Mouse (Mus musculus): ENCODE measurements at regions not wholly inside any gene's neighbourhood (a gene's known extent, or its start where the extent isn't known, plus 50 kb on each side); places are given as distances from the start of the nearest gene placed in this dataset.

DNA sequence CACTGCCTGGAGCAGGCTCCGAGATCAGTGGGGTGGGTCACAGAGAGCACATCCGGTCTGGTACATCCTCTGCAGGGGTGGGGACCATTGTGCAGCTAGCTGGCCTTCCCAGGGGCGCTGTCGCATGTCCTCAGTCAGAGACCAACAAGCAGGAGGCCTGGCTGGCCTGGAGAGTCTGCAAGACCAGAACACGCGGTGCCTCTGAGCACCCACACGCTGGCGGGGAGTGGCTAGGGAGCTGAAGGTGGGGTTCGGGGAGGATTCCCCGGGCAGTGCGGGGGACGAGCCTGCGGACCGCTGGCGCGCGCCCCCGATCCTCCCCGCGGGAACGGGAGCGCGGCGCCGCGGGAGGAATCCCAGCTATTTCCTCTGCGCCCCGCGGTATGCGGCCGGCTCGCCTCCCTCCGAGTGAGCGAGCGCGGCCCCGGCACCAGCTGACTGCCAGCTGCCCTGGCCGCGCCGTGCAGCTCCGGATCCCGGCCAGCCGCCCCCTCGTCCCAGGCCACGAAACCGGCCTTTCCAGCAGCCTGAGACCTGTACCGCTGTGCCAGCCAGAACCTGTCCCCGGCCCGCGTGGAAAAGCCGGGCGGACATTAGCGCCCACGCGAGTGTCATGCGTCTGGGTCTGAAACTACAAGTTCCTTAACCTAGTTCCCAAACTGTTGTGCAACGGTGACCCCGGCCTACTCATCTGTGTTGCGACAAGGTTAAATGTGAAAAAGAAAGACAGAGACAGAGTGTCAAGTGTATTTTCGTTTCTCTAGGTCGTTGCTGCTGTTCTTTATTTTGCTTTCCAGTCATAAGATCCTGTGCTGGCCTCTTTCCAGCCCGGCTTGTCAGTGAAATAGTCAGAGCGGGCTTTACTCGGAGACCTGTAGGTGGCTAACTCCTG is 61.2 kb downstream of the Pkdcc start:
- Histone ChIP-seq H3K27ac (peak overlapping the region; percentile 92), H3K4me1 (peaks cover 34% of the 10 kb centered on the region), H3K4me2 (peak overlapping the region; percentile 79), H3K4me3 (peak overlapping the region; percentile 51), H3K9me3 (no peaks in the 10 kb centered on the region), H3K36me3 (no peaks in the 10 kb centered on the region), H3K27me3 (no peaks in the 10 kb centered on the region), H3K9ac (peak overlapping the region; percentile 46)
- peak; percentile 85 for ATAC-seq (ENCODE audit: borderline replicate concordance, extremely low read depth, low FRiP score, low TSS enrichment)
- 1% methylated on average over 63 of the region's 64 CpGs for WGBS

DNA sequence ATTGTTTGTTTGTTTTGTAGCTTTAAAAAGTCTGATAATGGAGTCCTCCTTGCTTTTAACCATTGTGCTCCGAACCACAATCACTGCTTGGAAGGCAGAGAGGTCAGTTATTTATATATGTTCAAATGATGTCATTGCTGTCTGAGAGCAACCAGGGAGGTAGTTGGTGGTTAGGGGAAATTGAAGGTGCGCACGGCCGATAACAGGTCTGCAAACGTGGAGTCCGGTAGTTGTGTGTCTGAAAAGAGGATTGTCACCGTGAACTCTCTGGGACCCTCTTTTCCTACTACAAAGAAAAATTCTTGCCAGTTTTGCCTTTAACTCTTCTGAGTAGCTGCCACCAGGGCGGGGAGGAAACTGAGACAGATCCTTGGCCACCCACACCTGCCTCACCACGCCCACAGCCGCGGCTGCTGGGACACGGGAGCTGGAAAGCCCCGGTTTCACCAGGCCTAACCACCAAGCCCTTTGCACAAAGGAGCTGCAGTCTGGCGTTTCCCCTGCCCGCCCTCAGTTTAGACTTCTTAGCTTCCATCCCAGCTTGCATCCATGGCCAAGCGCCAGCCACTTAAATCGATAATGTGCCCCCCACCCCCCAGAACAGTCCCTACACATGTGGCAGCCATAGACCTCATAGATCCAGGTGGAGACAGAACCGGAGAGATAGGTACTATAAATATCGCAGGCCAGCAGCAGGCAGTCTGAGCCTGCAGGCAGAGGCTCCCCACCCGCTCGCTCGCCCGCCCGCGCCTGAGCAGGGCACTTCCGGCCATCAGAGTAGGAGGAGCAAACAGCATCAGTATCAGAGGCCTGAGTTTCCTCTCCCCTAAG is 62.2 kb downstream of the Pkdcc start:
- no peaks in the 10 kb centered on the region for H3K27me3 ChIP-seq
- H3K36me3 ChIP-seq, result no peaks in the 10 kb centered on the region
- peaks cover 34% of the 10 kb centered on the region for H3K4me1 ChIP-seq
- no peaks in the 10 kb centered on the region for H3K9me3 ChIP-seq
- H3K27ac ChIP-seq, result peak overlapping the region; percentile 92
- peak; percentile 44; the same call in 1 of the 2 replicates for ATAC-seq (ENCODE audit: borderline replicate concordance, extremely low read depth, low FRiP score, low TSS enrichment)
- 17% methylated on average over 26 of the region's 26 CpGs for WGBS
- H3K4me2 ChIP-seq, result peak overlapping the region; percentile 79
- peak overlapping the region; percentile 19; the same call in 1 of the 2 replicates for H3K4me3 ChIP-seq
- peak overlapping the region; percentile 38 for H3K9ac ChIP-seq

DNA sequence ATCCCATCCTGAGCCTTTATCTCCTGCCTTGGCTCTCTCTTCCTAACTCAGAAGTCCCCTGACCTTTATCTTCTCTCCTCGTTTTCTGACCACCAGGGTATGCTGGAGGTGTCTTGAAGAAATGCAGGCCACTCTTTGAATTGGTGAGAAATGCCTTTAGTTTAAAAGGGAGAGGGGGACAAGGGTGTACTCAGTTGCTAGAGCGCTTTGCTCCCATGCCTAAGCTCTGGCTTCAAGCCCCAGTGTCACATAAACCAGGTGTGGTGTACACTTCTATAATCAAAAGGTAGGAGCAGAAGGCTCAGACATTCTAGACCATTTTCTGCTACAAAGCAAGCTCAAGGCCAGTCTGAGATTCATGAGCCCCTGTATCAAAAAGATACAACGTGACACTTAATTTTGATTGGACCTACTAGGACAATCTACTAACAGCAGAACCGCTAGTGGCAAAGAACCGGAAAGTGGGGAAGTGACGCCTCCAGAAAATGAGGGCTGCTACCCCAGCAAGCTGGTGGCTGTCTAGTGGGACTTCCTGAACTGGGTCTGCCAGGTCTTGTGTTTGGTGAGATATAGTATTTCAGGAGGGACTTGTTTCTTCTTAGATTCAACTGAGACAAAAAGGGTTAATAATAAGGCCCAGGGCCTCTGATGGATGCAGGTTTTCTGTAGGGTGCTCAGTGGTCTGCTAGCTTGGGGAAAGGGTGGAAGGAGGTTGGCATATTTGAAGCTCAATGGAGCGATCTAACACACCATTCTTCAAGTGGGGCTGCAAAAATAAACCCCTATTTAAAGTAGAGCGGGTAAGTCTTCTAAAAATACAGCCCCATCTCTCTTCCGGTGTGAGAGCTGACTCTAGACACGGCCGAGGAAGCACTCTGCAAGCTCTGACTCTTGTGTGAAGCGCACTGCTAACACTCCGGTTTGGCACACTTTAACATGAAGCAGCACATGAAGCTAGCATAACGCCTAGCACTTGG is 63.1 kb downstream of the Pkdcc start:
- WGBS, result 70% methylated on average over 14 of the region's 14 CpGs
- Histone ChIP-seq H3K4me3 (no peak overlapping the region; the same call in 1 of the 2 replicates), H3K9ac (no peak overlapping the region), H3K36me3 (no peaks in the 10 kb centered on the region), H3K4me2 (peak overlapping the region; percentile 79), H3K9me3 (no peaks in the 10 kb centered on the region), H3K27me3 (no peaks in the 10 kb centered on the region), H3K27ac (0 out of 2 replicates have a peak overlapping the region, but pooled peaks have one; percentile 25), H3K4me1 (peaks cover 34% of the 10 kb centered on the region)
- no peak for ATAC-seq (ENCODE audit: borderline replicate concordance, extremely low read depth, low FRiP score, low TSS enrichment)

DNA sequence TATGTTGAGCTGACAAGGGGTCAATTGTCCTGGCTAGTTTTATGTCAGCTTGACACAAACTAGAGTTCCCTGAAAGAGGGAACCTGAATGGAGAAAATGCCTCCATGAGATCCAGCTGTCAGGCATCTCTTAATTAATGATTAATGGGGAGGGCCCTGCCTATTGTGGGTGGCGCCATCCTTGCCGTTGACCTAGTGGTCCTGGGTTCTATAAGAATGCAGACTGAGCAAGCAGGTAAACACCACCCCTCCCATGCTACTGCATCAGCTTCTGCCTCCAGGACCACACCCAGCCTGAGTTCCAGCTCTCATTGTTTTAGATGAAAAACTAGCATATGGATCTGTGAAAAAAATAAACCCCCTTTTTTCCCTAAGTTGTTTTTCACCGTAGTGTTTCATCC is 67.4 kb upstream of the Eml4 start:
- Histone ChIP-seq H3K36me3 (no peaks in the 10 kb centered on the region), H3K4me2 (no peak overlapping the region), H3K9me3 (no peaks in the 10 kb centered on the region), H3K27me3 (no peaks in the 10 kb centered on the region; the same call in 1 of the 2 replicates), H3K27ac (no peak overlapping the region), H3K9ac (no peak overlapping the region), H3K4me3 (no peak overlapping the region), H3K4me1 (peaks cover 11% of the 10 kb centered on the region)
- WGBS, result 76% methylated on average over 3 of the region's 3 CpGs
- no peak for ATAC-seq (ENCODE audit: borderline replicate concordance, extremely low read depth, low FRiP score, low TSS enrichment)

DNA sequence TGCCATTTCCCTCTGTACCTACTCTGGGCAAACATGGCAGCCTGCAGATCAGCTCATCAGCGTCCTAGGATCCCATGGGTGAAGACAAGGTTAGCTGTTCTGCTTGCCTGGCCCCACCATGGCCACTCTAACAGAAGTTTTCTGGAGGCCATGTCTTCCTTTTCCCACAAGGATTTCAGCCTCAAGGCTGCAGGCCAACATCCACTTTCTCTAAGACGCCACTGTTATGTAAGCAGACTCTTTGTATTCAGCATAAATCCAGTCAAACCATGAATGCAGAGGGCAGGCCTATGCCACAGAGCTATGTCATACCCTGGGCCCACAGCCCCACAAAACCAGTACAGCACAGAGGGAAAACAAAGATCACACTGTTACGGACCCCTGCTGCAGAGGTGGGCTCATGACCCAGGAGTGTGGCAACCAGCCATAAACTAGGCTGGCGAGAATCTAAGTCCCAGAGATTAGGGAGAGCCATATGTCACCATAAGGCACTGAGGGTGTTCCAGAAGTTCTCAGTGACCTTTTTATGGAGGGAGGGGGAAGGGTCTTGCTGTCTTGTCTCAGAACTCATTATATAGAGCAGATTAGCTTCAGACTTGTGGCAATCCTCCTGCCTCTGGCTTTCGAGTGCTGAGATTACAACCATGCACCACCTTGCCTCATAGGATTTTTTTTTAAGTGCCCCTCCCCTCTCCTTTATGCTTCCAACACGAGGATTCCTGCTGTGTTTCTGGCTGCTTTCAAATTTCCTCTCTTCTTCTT is 63.2 kb upstream of the Eml4 start:
- Histone ChIP-seq H3K9me3 (no peaks in the 10 kb centered on the region), H3K27ac (no peak overlapping the region), H3K9ac (no peak overlapping the region), H3K4me1 (peaks cover 11% of the 10 kb centered on the region), H3K27me3 (no peaks in the 10 kb centered on the region; the same call in 1 of the 2 replicates), H3K4me3 (no peak overlapping the region), H3K4me2 (peak overlapping the region; percentile 2; the same call in 1 of the 2 replicates), H3K36me3 (no peaks in the 10 kb centered on the region)
- peak; percentile 23; the same call in 1 of the 2 replicates for ATAC-seq (ENCODE audit: borderline replicate concordance, extremely low read depth, low FRiP score, low TSS enrichment)
- WGBS, result 59% methylated on average over 6 of the region's 6 CpGs

DNA sequence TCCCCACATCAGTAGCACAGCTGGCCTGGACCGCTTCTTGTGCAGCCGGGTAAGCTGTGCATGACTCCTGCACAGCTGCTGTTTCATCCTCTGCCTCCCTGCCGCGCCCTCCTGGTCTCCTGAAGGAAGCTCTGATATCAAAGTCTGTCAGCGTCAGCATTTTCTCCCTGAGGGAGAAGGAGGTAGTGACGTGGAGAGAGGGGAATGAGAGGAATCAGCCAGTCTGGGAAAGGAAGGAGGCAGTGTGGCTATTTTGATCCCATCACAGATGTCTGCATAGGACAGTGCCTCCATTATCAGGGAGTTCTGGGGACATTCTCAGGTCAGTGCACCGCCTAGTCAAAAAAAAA is 62.6 kb upstream of the Eml4 start:
- H3K27ac ChIP-seq, result no peak overlapping the region
- no peaks in the 10 kb centered on the region; the same call in 1 of the 2 replicates for H3K27me3 ChIP-seq
- H3K9ac ChIP-seq, result no peak overlapping the region
- WGBS, result 19% methylated on average over 7 of the region's 7 CpGs
- H3K4me3 ChIP-seq, result no peak overlapping the region
- H3K4me1 ChIP-seq, result peaks cover 11% of the 10 kb centered on the region
- ATAC-seq (ENCODE audit: borderline replicate concordance, extremely low read depth, low FRiP score, low TSS enrichment), result no peak
- H3K9me3 ChIP-seq, result no peaks in the 10 kb centered on the region
- peak overlapping the region; percentile 2; the same call in 1 of the 2 replicates for H3K4me2 ChIP-seq
- no peaks in the 10 kb centered on the region for H3K36me3 ChIP-seq

DNA sequence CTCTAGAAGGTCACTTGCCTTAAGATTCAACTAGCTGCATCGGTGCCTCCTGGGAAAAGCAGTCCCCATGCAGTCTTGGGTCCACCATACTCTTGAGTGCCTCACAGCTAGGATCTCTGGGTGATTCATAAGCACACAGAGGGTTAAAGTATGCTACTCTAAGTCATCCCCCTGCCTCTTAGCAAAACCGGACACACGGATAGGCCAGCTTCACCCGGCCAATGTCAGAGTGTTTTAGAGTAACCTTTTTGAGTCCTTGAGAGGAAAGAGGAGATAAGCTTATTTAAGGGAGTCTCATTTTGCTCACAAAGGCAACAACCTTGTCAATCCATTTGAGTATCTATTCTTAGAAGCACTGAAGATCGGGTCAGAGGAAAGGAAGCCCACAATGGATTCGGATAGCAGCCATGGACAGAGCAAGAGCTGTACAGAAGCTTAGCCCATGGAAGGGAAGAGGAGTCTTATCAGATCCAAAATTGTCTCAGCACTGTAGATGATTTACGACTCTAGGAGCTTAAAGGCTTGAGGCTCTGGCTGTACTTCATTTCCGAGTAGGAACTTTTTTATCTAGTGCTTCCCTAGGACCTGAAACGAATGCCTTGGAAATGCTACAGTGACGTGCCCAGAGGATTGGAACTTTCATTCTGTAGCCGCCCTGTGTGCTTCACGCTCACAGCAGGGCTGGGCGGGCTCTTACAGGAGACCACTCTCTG is 55.0 kb upstream of the Eml4 start:
- WGBS, result 49% methylated on average over 13 of the region's 13 CpGs
- Histone ChIP-seq H3K27me3 (no peaks in the 10 kb centered on the region), H3K9me3 (no peaks in the 10 kb centered on the region), H3K4me2 (no peak overlapping the region), H3K4me1 (no peaks in the 10 kb centered on the region), H3K4me3 (no peak overlapping the region), H3K9ac (no peak overlapping the region), H3K36me3 (no peaks in the 10 kb centered on the region), H3K27ac (no peak overlapping the region)
- ATAC-seq (ENCODE audit: borderline replicate concordance, extremely low read depth, low FRiP score, low TSS enrichment), result no peak

DNA sequence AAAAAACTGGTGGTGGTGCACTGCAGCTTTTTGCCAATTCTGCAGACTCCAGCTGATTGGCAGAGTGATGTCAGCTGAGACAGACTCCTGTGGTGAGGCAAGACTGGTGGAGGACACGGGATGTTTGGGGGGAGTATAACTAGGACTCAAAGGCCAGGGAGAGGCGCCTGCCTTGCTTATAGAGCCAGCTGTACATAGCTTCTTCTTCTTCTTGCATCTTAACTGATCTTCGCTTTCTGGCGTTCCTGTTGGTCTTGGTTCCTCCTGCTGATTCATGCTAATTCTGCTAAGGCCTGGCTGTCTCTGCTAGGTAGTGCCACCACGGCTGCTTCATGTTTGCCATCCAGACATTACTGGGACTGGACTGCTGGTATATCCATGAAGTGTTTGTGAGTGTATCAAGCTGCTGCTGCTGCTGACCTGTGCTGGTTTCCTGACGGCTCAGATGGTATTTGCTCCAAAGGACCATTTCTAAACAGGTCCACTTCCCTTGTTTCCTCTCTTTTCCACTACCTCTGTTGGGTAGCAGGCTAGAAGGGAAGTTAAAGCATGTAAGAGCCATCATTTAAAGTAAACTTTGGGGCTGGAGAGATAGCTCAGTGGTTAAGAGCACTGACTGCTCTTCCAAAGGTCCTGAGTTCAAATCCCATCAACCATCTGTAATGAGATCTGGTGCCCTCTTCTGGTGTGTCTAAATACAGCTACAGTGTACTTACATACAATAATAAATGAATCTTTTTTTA is 53.2 kb upstream of the Eml4 start:
- no peak overlapping the region for H3K9ac ChIP-seq
- no peak overlapping the region for H3K4me3 ChIP-seq
- no peak for ATAC-seq (ENCODE audit: borderline replicate concordance, extremely low read depth, low FRiP score, low TSS enrichment)
- H3K9me3 ChIP-seq, result no peaks in the 10 kb centered on the region
- no peaks in the 10 kb centered on the region for H3K27me3 ChIP-seq
- H3K4me1 ChIP-seq, result no peaks in the 10 kb centered on the region
- no peak overlapping the region for H3K27ac ChIP-seq
- no peak overlapping the region for H3K4me2 ChIP-seq
- WGBS, result 63% methylated on average over 6 of the region's 6 CpGs
- H3K36me3 ChIP-seq, result no peaks in the 10 kb centered on the region

All from lung, embryonic 15.5 days (tissue).